Mouse (Mus musculus): Measurements from ENCODE around the gene Cblc. TPM values are rescaled to one million over a fixed set of nuclear protein-coding genes. Genes with fewer than 3 reads are reported as not detected.
A peak's percentile ranks its signal among the peaks of the same experiment; 100 is the strongest.

Cblc gene
- polyA plus RNA-seq, 1 experiment from 2014 or later: 44.4 TPM

DNA sequence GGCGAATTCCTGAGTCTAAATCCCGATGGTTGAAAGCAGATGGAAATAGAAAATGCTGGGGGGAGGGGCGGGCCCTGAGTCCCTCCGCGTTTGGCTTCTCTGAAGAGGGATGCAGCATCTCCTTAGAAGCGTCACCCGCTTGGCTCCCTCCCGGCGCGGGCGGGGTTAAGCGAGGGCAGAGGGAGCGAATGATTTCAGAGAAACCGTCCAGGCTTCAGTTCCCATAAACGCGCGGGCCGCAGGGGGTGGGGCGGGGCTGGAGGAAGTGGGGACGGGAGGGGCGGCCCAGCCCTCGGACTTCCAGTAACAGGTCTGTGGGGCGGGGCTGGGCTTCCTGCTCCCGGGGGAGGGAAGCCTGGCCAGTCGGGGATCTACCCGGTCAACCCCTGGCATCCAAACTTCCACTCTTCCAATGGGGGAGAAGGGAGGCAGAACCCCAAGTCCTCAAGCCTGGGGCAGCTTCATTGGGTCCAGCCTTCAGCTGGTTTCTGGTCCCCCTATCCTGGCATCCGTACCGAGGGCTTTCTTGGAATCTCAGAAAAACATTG, 19.7 kb upstream of the Cblc start:
- peak overlapping the region; percentile 40 for H3K4me3 ChIP-seq (ENCODE audit: low read depth, low read length)
- no peaks in the 10 kb centered on the region for H3K36me3 ChIP-seq (ENCODE audit: control insufficient read depth, insufficient read depth, low read length)
- H3K9me3 ChIP-seq (ENCODE audit: control insufficient read depth, low read length): no peaks in the 10 kb centered on the region
- peak overlapping the region; percentile 59 for H3K4me2 ChIP-seq (replicated peaks; ENCODE audit: low read depth)
- H3K4me1 ChIP-seq (replicated peaks; ENCODE audit: control insufficient read depth, insufficient read depth): peaks cover 9% of the 10 kb centered on the region
- TF ChIP-seq CTCF (IDR thresholded peaks at IDR 0.05; ENCODE audit: low read depth) (no peak), EP300 (optimal IDR thresholded peaks at IDR 0.05) (no peak)
- WGBS: under 1% methylated on average over 25 of the region's 28 CpGs
- no peaks in the 10 kb centered on the region for H3K27me3 ChIP-seq (ENCODE audit: control insufficient read depth, insufficient read depth, low read length)
- DNase-seq (ENCODE audit: low spot score) (peak; percentile 96), ATAC-seq (ENCODE audit: low FRiP score, low TSS enrichment) (peak; percentile 83)
- H3K9ac ChIP-seq (ENCODE audit: low read length): peak overlapping the region; percentile 54
- H3K27ac ChIP-seq (replicated peaks): peak overlapping the region; percentile 90

DNA sequence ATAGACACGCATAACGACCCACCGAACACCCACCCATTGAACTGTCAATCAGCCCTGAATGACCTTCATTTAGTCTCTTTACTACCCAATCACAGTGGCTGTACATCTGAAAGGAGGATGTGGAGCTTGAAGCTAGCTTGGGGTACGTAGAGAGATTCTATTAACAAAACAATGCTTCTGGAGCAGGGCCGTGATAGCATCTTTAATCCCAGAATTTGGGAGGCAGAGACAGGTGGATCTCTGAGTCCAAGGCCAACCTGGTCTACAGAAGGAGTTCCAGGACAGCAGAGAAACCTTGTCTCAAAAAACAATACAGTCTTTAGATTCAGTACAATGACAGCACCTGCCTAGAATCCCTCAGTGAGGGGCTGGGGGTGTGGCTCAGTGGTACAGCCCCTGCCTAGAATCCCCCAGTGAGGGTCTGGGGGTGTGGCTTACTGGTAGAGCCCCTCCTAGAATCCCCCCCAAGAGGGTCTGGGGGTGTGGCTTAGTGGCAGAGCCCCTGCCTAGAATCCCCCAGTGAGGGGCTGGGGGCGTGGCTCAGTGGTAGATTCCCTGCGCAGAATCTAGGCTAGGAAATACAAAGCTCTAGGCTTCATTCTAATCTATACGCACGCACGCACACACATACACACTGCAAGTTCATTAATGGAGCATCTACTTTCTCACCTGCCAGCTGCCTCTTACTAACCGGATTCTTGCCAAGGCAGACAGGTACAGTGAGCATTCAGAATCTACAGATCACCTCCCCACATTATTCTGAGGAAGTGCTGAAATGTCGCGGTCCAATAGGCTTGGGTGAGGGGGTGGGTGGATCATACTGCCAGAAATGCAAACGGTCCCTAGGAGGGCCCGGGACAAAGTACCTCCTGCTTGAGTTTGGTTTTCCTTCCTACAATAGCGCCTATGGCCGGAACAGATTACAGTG, 19.0 kb upstream of the Cblc start:
- peak; percentile 8; the same call in 1 of the 2 replicates for ATAC-seq (ENCODE audit: low FRiP score, low TSS enrichment)

DNA sequence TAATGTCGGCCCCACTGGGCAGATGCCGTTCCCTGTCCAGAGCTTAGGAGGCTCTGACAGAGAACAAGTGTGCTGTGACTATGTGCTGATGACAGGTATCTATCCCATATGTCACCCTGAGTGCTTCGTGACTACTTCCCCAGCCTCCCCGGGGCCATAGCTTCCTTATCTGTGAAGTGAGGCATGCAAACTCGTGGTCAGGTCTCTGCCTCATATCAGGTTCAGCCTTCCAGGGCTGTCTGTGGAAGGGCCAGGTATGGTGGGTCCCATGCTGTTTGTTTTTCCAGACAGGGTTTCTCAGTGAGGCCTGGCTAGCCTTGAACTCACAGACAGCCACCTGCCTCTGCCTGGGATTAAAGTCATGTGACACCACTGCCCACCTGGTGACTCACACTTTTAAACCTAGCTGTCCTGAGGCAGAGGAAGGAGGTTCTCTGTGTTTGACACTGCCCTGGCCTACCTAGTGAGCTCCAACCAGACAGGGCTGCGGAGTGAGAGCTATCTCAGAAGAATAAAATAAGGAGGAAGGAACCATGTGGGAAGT, 17.0 kb upstream of the Cblc start:
- Histone ChIP-seq H3K4me3 (ENCODE audit: low read depth, low read length) (no peak overlapping the region), H3K27ac (replicated peaks) (no peak overlapping the region), H3K27me3 (ENCODE audit: control insufficient read depth, insufficient read depth, low read length) (no peaks in the 10 kb centered on the region), H3K4me2 (replicated peaks; ENCODE audit: low read depth) (no peak overlapping the region), H3K4me1 (replicated peaks; ENCODE audit: control insufficient read depth, insufficient read depth) (peaks cover 9% of the 10 kb centered on the region), H3K9ac (ENCODE audit: low read length) (no peak overlapping the region), H3K36me3 (ENCODE audit: control insufficient read depth, insufficient read depth, low read length) (0 out of 2 replicates have a peak, but pooled peaks cover 2% of the 10 kb centered on the region), H3K9me3 (ENCODE audit: control insufficient read depth, low read length) (no peaks in the 10 kb centered on the region)
- no peak for DNase-seq (ENCODE audit: low spot score)
- 73% methylated on average over 6 of the region's 6 CpGs for WGBS
- TF ChIP-seq EP300 (optimal IDR thresholded peaks at IDR 0.05) (no peak), CTCF (IDR thresholded peaks at IDR 0.05; ENCODE audit: low read depth) (no peak)
- no peak for ATAC-seq (ENCODE audit: low FRiP score, low TSS enrichment)

More for the DNA sequence above, 19.0 kb upstream of the Cblc start:
- Histone ChIP-seq H3K9me3 (ENCODE audit: control insufficient read depth, low read length) (no peaks in the 10 kb centered on the region), H3K4me3 (ENCODE audit: low read depth, low read length) (peak overlapping the region; percentile 40), H3K4me2 (replicated peaks; ENCODE audit: low read depth) (peak overlapping the region; percentile 59), H3K36me3 (ENCODE audit: control insufficient read depth, insufficient read depth, low read length) (no peaks in the 10 kb centered on the region), H3K27ac (replicated peaks) (peak overlapping the region; percentile 90), H3K4me1 (replicated peaks; ENCODE audit: control insufficient read depth, insufficient read depth) (peaks cover 9% of the 10 kb centered on the region), H3K27me3 (ENCODE audit: control insufficient read depth, insufficient read depth, low read length) (no peaks in the 10 kb centered on the region), H3K9ac (ENCODE audit: low read length) (peak overlapping the region; percentile 54)
- WGBS: 33% methylated on average over 17 of the region's 17 CpGs
- TF ChIP-seq CTCF (IDR thresholded peaks at IDR 0.05; ENCODE audit: low read depth) (no peak), EP300 (optimal IDR thresholded peaks at IDR 0.05) (no peak)
- no peak for DNase-seq (ENCODE audit: low spot score)

DNA sequence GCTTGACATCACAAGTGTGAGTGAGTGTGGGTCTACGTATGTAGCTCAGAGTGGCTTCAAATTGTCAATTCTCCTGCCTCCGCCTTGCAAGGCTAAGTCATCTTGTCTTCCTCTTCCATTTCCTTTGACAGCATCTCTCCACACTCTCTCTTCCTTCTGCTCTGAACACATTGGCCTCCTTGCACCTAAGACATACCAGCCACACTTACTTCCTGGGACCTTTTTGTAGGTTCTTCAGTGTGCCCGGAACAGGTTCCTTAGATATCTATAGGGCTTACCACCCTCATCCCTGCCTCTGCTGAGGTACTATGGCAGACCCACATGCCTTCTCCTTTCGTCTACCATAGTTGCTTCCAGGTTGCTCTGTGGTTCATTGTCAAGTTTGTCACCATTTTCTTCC, 16.6 kb upstream of the Cblc start:
- DNase-seq (ENCODE audit: low spot score) (no peak), ATAC-seq (ENCODE audit: low FRiP score, low TSS enrichment) (no peak)
- Histone ChIP-seq H3K4me3 (ENCODE audit: low read depth, low read length) (no peak overlapping the region), H3K4me1 (replicated peaks; ENCODE audit: control insufficient read depth, insufficient read depth) (peaks cover 9% of the 10 kb centered on the region), H3K27me3 (ENCODE audit: control insufficient read depth, insufficient read depth, low read length) (no peaks in the 10 kb centered on the region), H3K4me2 (replicated peaks; ENCODE audit: low read depth) (no peak overlapping the region), H3K27ac (replicated peaks) (no peak overlapping the region), H3K9me3 (ENCODE audit: control insufficient read depth, low read length) (no peaks in the 10 kb centered on the region), H3K36me3 (ENCODE audit: control insufficient read depth, insufficient read depth, low read length) (0 out of 2 replicates have a peak, but pooled peaks cover 4% of the 10 kb centered on the region), H3K9ac (ENCODE audit: low read length) (no peak overlapping the region)
- WGBS: 93% methylated on average over 4 of the region's 4 CpGs
- TF ChIP-seq CTCF (IDR thresholded peaks at IDR 0.05; ENCODE audit: low read depth) (no peak), EP300 (optimal IDR thresholded peaks at IDR 0.05) (no peak)

DNA sequence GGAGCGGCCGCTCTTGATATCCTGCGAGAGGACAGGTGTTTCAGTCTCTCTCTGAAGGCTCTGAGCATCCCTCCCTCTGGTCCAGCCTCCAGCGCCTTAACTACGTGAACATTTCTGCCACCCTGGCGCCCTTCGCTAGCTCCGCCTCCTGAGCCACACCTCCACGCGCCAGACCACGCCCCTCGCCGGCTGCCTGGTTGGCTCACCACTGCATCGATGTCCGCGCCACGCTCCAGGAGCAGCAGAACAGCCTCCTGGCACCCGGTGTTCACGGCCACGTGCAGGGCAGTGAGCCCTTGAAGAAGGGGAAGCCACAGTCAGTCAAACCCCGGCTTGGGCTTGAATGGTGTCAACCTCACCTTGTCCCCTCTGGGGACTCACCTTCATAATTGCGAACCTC, 14.5 kb upstream of the Cblc start:
- 0 out of 2 replicates have a peak, but pooled peaks cover 4% of the 10 kb centered on the region for H3K36me3 ChIP-seq (ENCODE audit: control insufficient read depth, insufficient read depth, low read length)
- H3K4me1 ChIP-seq (replicated peaks; ENCODE audit: control insufficient read depth, insufficient read depth): no peaks in the 10 kb centered on the region
- H3K27me3 ChIP-seq (ENCODE audit: control insufficient read depth, insufficient read depth, low read length): no peaks in the 10 kb centered on the region
- no peaks in the 10 kb centered on the region for H3K9me3 ChIP-seq (ENCODE audit: control insufficient read depth, low read length)
- WGBS: 15% methylated on average over 21 of the region's 22 CpGs
- H3K9ac ChIP-seq (ENCODE audit: low read length): no peak overlapping the region; the same call in 1 of the 2 replicates
- H3K4me3 ChIP-seq (ENCODE audit: low read depth, low read length): 0 out of 2 replicates have a peak overlapping the region, but pooled peaks have one; percentile 10
- DNase-seq (ENCODE audit: low spot score) (peak; percentile 81), ATAC-seq (ENCODE audit: low FRiP score, low TSS enrichment) (peak; percentile 66)
- H3K27ac ChIP-seq (replicated peaks): no peak overlapping the region
- peak overlapping the region; percentile 17; the same call in 1 of the 2 replicates for H3K4me2 ChIP-seq (replicated peaks; ENCODE audit: low read depth)
- TF ChIP-seq EP300 (optimal IDR thresholded peaks at IDR 0.05): no peak
- no peak for TF ChIP-seq CTCF (IDR thresholded peaks at IDR 0.05; ENCODE audit: low read depth)

Data from stomach, postnatal 0 days (tissue).